In genomic region chr10:53509158-53509773, GRCm38 (mm10) we compare ENCODE assay signal across 8 mouse cellular contexts.
DNase-seq lines count a peak whose midpoint lies in the region; ATAC-seq and TF ChIP-seq lines count a peak whose summit lies in the region.

No protein-coding gene starts in this region.

- no peaks in the 10 kb centered on the region for H3K27me3 ChIP-seq in liver, embryonic 14.5 days (ENCODE audit: control insufficient read depth, insufficient read depth, low read length)
- H3K27me3 ChIP-seq in liver, embryonic 11.5 days (replicated peaks; ENCODE audit: control insufficient read depth, insufficient read depth, low read length): no peaks in the 10 kb centered on the region
- no peaks in the 10 kb centered on the region for H3K27me3 ChIP-seq in forebrain, embryonic 16.5 days (replicated peaks; ENCODE audit: control insufficient read depth, insufficient read depth, low read length)
- no peaks in the 10 kb centered on the region for H3K27me3 ChIP-seq in hindbrain, embryonic 11.5 days (ENCODE audit: control insufficient read depth, insufficient read depth, low read length)

- H3K36me3 ChIP-seq in liver, embryonic 14.5 days (replicated peaks; ENCODE audit: control insufficient read depth, insufficient read depth, low read depth): no peaks in the 10 kb centered on the region
- no peaks in the 10 kb centered on the region for H3K36me3 ChIP-seq in liver, embryonic 11.5 days (ENCODE audit: control insufficient read depth, insufficient read depth, low read length)
- H3K36me3 ChIP-seq in forebrain, embryonic 16.5 days (ENCODE audit: control insufficient read depth, insufficient read depth): no peaks in the 10 kb centered on the region
- H3K36me3 ChIP-seq in hindbrain, embryonic 11.5 days (ENCODE audit: control insufficient read depth, insufficient read depth, low read length): no peaks in the 10 kb centered on the region

- H3K4me3 ChIP-seq in liver, embryonic 14.5 days (ENCODE audit: insufficient read depth in 1 of 2, low read depth in 2 of 2, low read length in 2 of 2): no peak overlapping the region
- no peak overlapping the region for H3K4me3 ChIP-seq in liver, embryonic 11.5 days (ENCODE audit: low read depth, low read length)
- H3K4me3 ChIP-seq in forebrain, embryonic 16.5 days (replicated peaks; ENCODE audit: low read length): no peak overlapping the region
- H3K4me3 ChIP-seq in hindbrain, embryonic 11.5 days (ENCODE audit: low read depth, low read length): no peak overlapping the region
- no peak overlapping the region for H3K4me3 ChIP-seq in layer of hippocampus, adult 2 months

- H3K9ac ChIP-seq in liver, embryonic 14.5 days (replicated peaks): no peak overlapping the region
- H3K9ac ChIP-seq in liver, embryonic 11.5 days (ENCODE audit: low read depth, low read length): no peak overlapping the region
- H3K9ac ChIP-seq in forebrain, embryonic 16.5 days (replicated peaks; ENCODE audit: low read depth, low read length): no peak overlapping the region
- H3K9ac ChIP-seq in hindbrain, embryonic 11.5 days (ENCODE audit: low read depth, low read length): no peak overlapping the region

- no peak for ATAC-seq in liver, embryonic 14.5 days (ENCODE audit: insufficient read depth)
- ATAC-seq in liver, embryonic 11.5 days (replicated peaks; ENCODE audit: low FRiP score): no peak; the same call in 1 of the 2 replicates
- ATAC-seq in forebrain, embryonic 16.5 days: peak; percentile 86
- ATAC-seq in hindbrain, embryonic 11.5 days (ENCODE audit: low FRiP score): peak; percentile 49; the same call in 1 of the 2 replicates

- no peak overlapping the region for H3K27ac ChIP-seq in liver, embryonic 14.5 days
- no peak overlapping the region for H3K27ac ChIP-seq in liver, embryonic 11.5 days (ENCODE audit: low read depth, low read length)
- no peak overlapping the region for H3K27ac ChIP-seq in forebrain, embryonic 16.5 days (ENCODE audit: low read length)
- no peak overlapping the region for H3K27ac ChIP-seq in hindbrain, embryonic 11.5 days (ENCODE audit: low read depth, low read length)
- H3K27ac ChIP-seq in layer of hippocampus, adult 2 months: peak overlapping the region; percentile 63

- no peak overlapping the region for H3K4me2 ChIP-seq in liver, embryonic 14.5 days (ENCODE audit: low read depth)
- H3K4me2 ChIP-seq in liver, embryonic 11.5 days: no peak overlapping the region
- H3K4me2 ChIP-seq in forebrain, embryonic 16.5 days (ENCODE audit: low read length): no peak overlapping the region
- H3K4me2 ChIP-seq in hindbrain, embryonic 11.5 days (replicated peaks; ENCODE audit: low read depth, low read length): no peak overlapping the region

- H3K4me1 ChIP-seq in liver, embryonic 14.5 days (replicated peaks; ENCODE audit: control insufficient read depth in 2 of 2, insufficient read depth in 2 of 2, low read length in 1 of 2): no peaks in the 10 kb centered on the region
- no peaks in the 10 kb centered on the region for H3K4me1 ChIP-seq in liver, embryonic 11.5 days (replicated peaks; ENCODE audit: control insufficient read depth, insufficient read depth, low read length)
- no peaks in the 10 kb centered on the region for H3K4me1 ChIP-seq in forebrain, embryonic 16.5 days (replicated peaks; ENCODE audit: control insufficient read depth, insufficient read depth, low read length)
- H3K4me1 ChIP-seq in hindbrain, embryonic 11.5 days (replicated peaks; ENCODE audit: control insufficient read depth, insufficient read depth, low read length): no peaks in the 10 kb centered on the region

- DNase-seq in liver, embryonic 14.5 days (ENCODE audit: low read depth in 3 of 3, low spot score in 3 of 3): peak in 1 of 3 experiments; percentile 4
- DNase-seq in liver, embryonic 11.5 days (ENCODE audit: low spot score): no peak
- peak; percentile 49 for DNase-seq in cerebellum, adult 11 months
- DNase-seq in hindbrain, embryonic 11.5 days (ENCODE audit: low spot score): peak; percentile 62
- peak; percentile 72 to 76 for DNase-seq in layer of hippocampus, adult 2 months (ENCODE audit: low spot score in 2 of 2)
- DNase-seq in lung, postnatal 25 days (ENCODE audit: low spot score): peak; percentile 85
- peak; percentile 78 for DNase-seq in right cerebral cortex, adult 2 months (ENCODE audit: low spot score in 2 of 2)

- peak; percentile 63 for TF ChIP-seq CTCF in liver, embryonic 14.5 days (IDR thresholded peaks at IDR 0.05; ENCODE audit: low read depth)
- TF ChIP-seq CTCF in layer of hippocampus, adult 2 months (conservative IDR thresholded peaks at IDR 0.05): peak; percentile 90

- no peak for TF ChIP-seq EP300 in liver, embryonic 14.5 days (IDR thresholded peaks at IDR 0.05; ENCODE audit: low read depth)

- H3K9me3 ChIP-seq in liver, embryonic 14.5 days (ENCODE audit: control insufficient read depth, low read length): no peaks in the 10 kb centered on the region
- no peaks in the 10 kb centered on the region for H3K9me3 ChIP-seq in liver, embryonic 11.5 days (ENCODE audit: control insufficient read depth, low read length)
- no peaks in the 10 kb centered on the region for H3K9me3 ChIP-seq in forebrain, embryonic 16.5 days (ENCODE audit: control insufficient read depth, low read length)
- no peaks in the 10 kb centered on the region for H3K9me3 ChIP-seq in hindbrain, embryonic 11.5 days (ENCODE audit: control insufficient read depth, low read length)

- 21% methylated on average over 6 of the region's 6 CpGs for WGBS in liver, embryonic 14.5 days (ENCODE audit: insufficient replicate concordance)
- WGBS in liver, embryonic 11.5 days: 41% methylated on average over 6 of the region's 6 CpGs
- WGBS in forebrain, embryonic 16.5 days: 29% methylated on average over 6 of the region's 6 CpGs
- 41% methylated on average over 6 of the region's 6 CpGs for WGBS in hindbrain, embryonic 11.5 days

Comparison
In these comparisons a context has a peak if more than half of its experiments do, and no peak if none do; other contexts are left out.
1. ATAC-seq: peak in forebrain, embryonic 16.5 days (single experiment) and hindbrain, embryonic 11.5 days (single experiment); none in liver, embryonic 14.5 days (single experiment) and liver, embryonic 11.5 days (single experiment).